Mouse (Mus musculus) midbrain, embryonic 11.5 days (tissue): Measurements from ENCODE around the gene Hip1. TPM values are rescaled to one million over a fixed set of nuclear protein-coding genes. Genes with fewer than 3 reads are reported as not detected.

Experiments used
- ATAC-seq: fragments of 200-750 bp; cut with Nextera tagmentation; 2 replicates; pipeline ENCODE4 v1.8.0; 2017; ENCODE audit warnings: moderate TSS enrichment, moderate library complexity; ENCODE audit not compliant: low FRiP score
- DNase-seq: peaks from one replicate; pipeline ENCODE4 v3.0.0; 2015; ENCODE audit warnings: low spot score; ENCODE audit errors: missing footprints
- H3K27ac ChIP-seq: fragments of 300-500 bp; sonication (generic); 2 replicates; pipeline ENCODE4 v1.5.1; 2014; ENCODE audit warnings: low read depth, low read length
- H3K27me3 ChIP-seq: fragments of 300-500 bp; sonication (generic); 2 replicates; pipeline ENCODE4 v1.6.1; 2014; ENCODE audit warnings: mild to moderate bottlenecking, low read length, moderate library complexity, mixed read lengths; ENCODE audit not compliant: control insufficient read depth, insufficient read depth
- H3K36me3 ChIP-seq: fragments of 300-500 bp; sonication (generic); 2 replicates; pipeline ENCODE4 v1.6.1; 2014; ENCODE audit warnings: mild to moderate bottlenecking, low read length, moderate library complexity, mixed read lengths; ENCODE audit not compliant: control insufficient read depth, insufficient read depth
- H3K4me1 ChIP-seq: fragments of 300-500 bp; sonication (generic); 2 replicates; pipeline ENCODE4 v1.6.1; 2014; ENCODE audit warnings: low read length; ENCODE audit not compliant: control insufficient read depth, insufficient read depth
- H3K4me2 ChIP-seq: fragments of 300-500 bp; sonication (generic); 2 replicates; pipeline ENCODE4 v1.6.1; 2014; ENCODE audit warnings: mild to moderate bottlenecking, moderate library complexity
- H3K4me3 ChIP-seq: fragments of 300-500 bp; sonication (generic); 2 replicates; pipeline ENCODE4 v1.5.1; 2014; ENCODE audit warnings: low read depth, low read length
- H3K9ac ChIP-seq: fragments of 300-500 bp; sonication (generic); 2 replicates; pipeline ENCODE4 v1.6.1; 2014; ENCODE audit warnings: low read length
- H3K9me3 ChIP-seq: fragments of 300-500 bp; sonication (generic); 2 replicates; pipeline ENCODE4 v1.6.1; 2016; ENCODE audit warnings: low read length; ENCODE audit not compliant: control insufficient read depth
- WGBS: fragments of 180-500 bp; shearing (Covaris S2); extraction: QIAGEN DNeasy Blood & Tissue Kit; methylation state at CpG from one replicate; pipeline ENCODE4 v1.1.7; 2014; 5-methylcytosine and 5-hydroxymethylcytosine counted together
- polyA plus RNA-seq: library from polyadenylated mRNA; unstranded; fragments of >200 nt; fragmentation: Nextera tagmentation; extraction: Ambion mirVana; gene quantifications from 2 replicates; pipeline ENCODE4 v1.2.1, GENCODE M21; 2014

Hip1 gene
- polyA plus RNA-seq, 1 experiment from 2014 or later, result 49.4 TPM

GRCm38 (mm10) chr5:135568698-135569097, 23.8 kb upstream of the Hip1 start:
- WGBS, result 70% methylated on average over 6 of the region's 6 CpGs
- Histone ChIP-seq H3K9me3 (no peaks in the 10 kb centered on the region), H3K4me3 (no peak overlapping the region), H3K36me3 (no peaks in the 10 kb centered on the region), H3K4me2 (no peak overlapping the region), H3K4me1 (no peaks in the 10 kb centered on the region), H3K27ac (no peak overlapping the region), H3K9ac (no peak overlapping the region), H3K27me3 (no peaks in the 10 kb centered on the region)
- ATAC-seq (no peak), DNase-seq (peak; percentile 39)

- no peaks in the 10 kb centered on the region for H3K36me3 ChIP-seq
- H3K9ac ChIP-seq, result no peak overlapping the region
- peak; percentile 31 for DNase-seq
- H3K27ac ChIP-seq, result no peak overlapping the region
- no peak for ATAC-seq
- H3K27me3 ChIP-seq, result no peaks in the 10 kb centered on the region
- 87% methylated on average over 6 of the region's 6 CpGs for WGBS
- no peaks in the 10 kb centered on the region for H3K9me3 ChIP-seq
- no peaks in the 10 kb centered on the region for H3K4me1 ChIP-seq
- H3K4me2 ChIP-seq, result no peak overlapping the region
- H3K4me3 ChIP-seq, result no peak overlapping the region
Measured at GRCm38 (mm10) chr5:135567556-135568265, 22.8 kb upstream of the Hip1 start.

GRCm38 (mm10) chr5:135563469-135563868, 18.5 kb upstream of the Hip1 start, which contains the start of gene Ccl26:
Gene Ccl26, minus strand, starts transcription at chr5:135563569.
- ATAC-seq (no peak), DNase-seq (peak; percentile 37)
- H3K4me3 ChIP-seq, result no peak within 1 kb of the TSS
- H3K9ac ChIP-seq, result no peak within 1 kb of the TSS
- no peak within 1 kb of the TSS for H3K4me2 ChIP-seq
- no peaks in the 10 kb centered on the region for H3K4me1 ChIP-seq
- H3K9me3 ChIP-seq, result no peaks in the 10 kb centered on the region
- no peak within 1 kb of the TSS for H3K27ac ChIP-seq
- no peaks in the 10 kb centered on the region for H3K27me3 ChIP-seq
- WGBS, result 89% methylated on average over 3 of the region's 3 CpGs
- no peaks in the 10 kb centered on the region for H3K36me3 ChIP-seq

GRCm38 (mm10) chr5:135557671-135558070, 12.8 kb upstream of the Hip1 start:
- 80% methylated on average over 3 of the region's 3 CpGs for WGBS
- no peaks in the 10 kb centered on the region for H3K27me3 ChIP-seq
- DNase-seq (no peak), ATAC-seq (no peak)
- H3K9ac ChIP-seq, result no peak overlapping the region
- H3K4me3 ChIP-seq, result no peak overlapping the region
- H3K27ac ChIP-seq, result no peak overlapping the region
- no peaks in the 10 kb centered on the region for H3K9me3 ChIP-seq
- H3K36me3 ChIP-seq, result no peaks in the 10 kb centered on the region
- H3K4me2 ChIP-seq, result no peak overlapping the region
- no peaks in the 10 kb centered on the region for H3K4me1 ChIP-seq

GRCm38 (mm10) chr5:135557051-135557450, 12.1 kb upstream of the Hip1 start:
- DNase-seq (no peak), ATAC-seq (0 out of 2 replicates have a peak, but pooled peaks have one; percentile 24)
- H3K9ac ChIP-seq, result no peak overlapping the region
- H3K27ac ChIP-seq, result no peak overlapping the region
- H3K4me3 ChIP-seq, result no peak overlapping the region
- H3K36me3 ChIP-seq, result no peaks in the 10 kb centered on the region
- no peak overlapping the region for H3K4me2 ChIP-seq
- H3K4me1 ChIP-seq, result no peaks in the 10 kb centered on the region
- no peaks in the 10 kb centered on the region for H3K27me3 ChIP-seq
- H3K9me3 ChIP-seq, result no peaks in the 10 kb centered on the region
- WGBS, result 44% methylated on average over 4 of the region's 4 CpGs

GRCm38 (mm10) chr5:135556259-135556658, 11.3 kb upstream of the Hip1 start:
- WGBS, result 94% methylated on average over 3 of the region's 4 CpGs
- Histone ChIP-seq H3K4me3 (no peak overlapping the region), H3K9ac (no peak overlapping the region), H3K4me2 (no peak overlapping the region), H3K4me1 (no peaks in the 10 kb centered on the region), H3K27me3 (no peaks in the 10 kb centered on the region), H3K27ac (no peak overlapping the region), H3K36me3 (no peaks in the 10 kb centered on the region), H3K9me3 (no peaks in the 10 kb centered on the region)
- ATAC-seq (no peak), DNase-seq (no peak)

GRCm38 (mm10) chr5:135551591-135551990, 6.7 kb upstream of the Hip1 start:
- DNase-seq (no peak), ATAC-seq (no peak)
- Histone ChIP-seq H3K27ac (no peak overlapping the region), H3K4me1 (no peaks in the 10 kb centered on the region), H3K36me3 (no peaks in the 10 kb centered on the region), H3K9me3 (no peaks in the 10 kb centered on the region), H3K27me3 (no peaks in the 10 kb centered on the region), H3K4me3 (no peak overlapping the region), H3K4me2 (no peak overlapping the region), H3K9ac (no peak overlapping the region)
- WGBS, result 77% methylated on average over 3 of the region's 3 CpGs

- ATAC-seq (no peak), DNase-seq (no peak)
- H3K27ac ChIP-seq, result no peak overlapping the region
- H3K27me3 ChIP-seq, result no peaks in the 10 kb centered on the region
- H3K4me2 ChIP-seq, result no peak overlapping the region
- no peak overlapping the region for H3K9ac ChIP-seq
- H3K4me3 ChIP-seq, result no peak overlapping the region
- H3K9me3 ChIP-seq, result no peaks in the 10 kb centered on the region
- no peaks in the 10 kb centered on the region for H3K4me1 ChIP-seq
- no peaks in the 10 kb centered on the region for H3K36me3 ChIP-seq
- 25% methylated on average over 3 of the region's 3 CpGs for WGBS
Measured at GRCm38 (mm10) chr5:135550910-135551309, 6.0 kb upstream of the Hip1 start.

- Histone ChIP-seq H3K4me1 (peaks cover 8% of the 10 kb centered on the region), H3K9ac (no peak overlapping the region), H3K27me3 (no peaks in the 10 kb centered on the region), H3K27ac (no peak overlapping the region), H3K4me3 (no peak overlapping the region), H3K4me2 (no peak overlapping the region), H3K36me3 (no peaks in the 10 kb centered on the region), H3K9me3 (no peaks in the 10 kb centered on the region)
- WGBS, result 84% methylated on average over 2 of the region's 2 CpGs
- no peak for ATAC-seq
- no peak for DNase-seq
Measured at GRCm38 (mm10) chr5:135547990-135548389, 3.1 kb upstream of the Hip1 start.
